Mouse (Mus musculus) myocyte (in vitro differentiated cells): ENCODE measurements around the gene Htr6. TPM values are rescaled to one million over a fixed set of nuclear protein-coding genes. Genes with fewer than 3 reads are reported as not detected.

Experiments used
- H3K27me3 ChIP-seq: one replicate; pipeline ENCODE4 v1.6.1; 2011; ENCODE audit not compliant: control insufficient read depth, insufficient read depth, insufficient read length
- H3K36me3 ChIP-seq: one replicate; pipeline ENCODE4 v1.6.1; 2011; ENCODE audit not compliant: control insufficient read depth, insufficient read depth
- H3K4me2 ChIP-seq: one replicate; pipeline ENCODE4 v1.6.1; 2011; ENCODE audit warnings: low read depth, control low read depth
- H3K4me3 ChIP-seq: one replicate; pipeline ENCODE4 v1.5.1; 2011; ENCODE audit warnings: mild to moderate bottlenecking, control low read depth, moderate library complexity
- H3K79me2 ChIP-seq: one replicate; pipeline ENCODE4 v1.6.1; 2011; ENCODE audit not compliant: control insufficient read depth, insufficient read depth
- H3ac ChIP-seq: one replicate; pipeline ENCODE4 v1.6.1; 2011; ENCODE audit not compliant: control insufficient read depth, insufficient read length
- CEBPB ChIP-seq: IDR thresholded peaks from 2 replicates; pipeline ENCODE4 v1.6.1; 2011; ENCODE audit warnings: mild to moderate bottlenecking, moderate library complexity; ENCODE audit not compliant: poor library complexity, insufficient read depth, severe bottlenecking
- E2F4 ChIP-seq: IDR thresholded peaks from one replicate; pipeline ENCODE4 v1.6.1; 2011; ENCODE audit warnings: mild to moderate bottlenecking, control low read depth, moderate library complexity; ENCODE audit not compliant: insufficient read depth
- MAX ChIP-seq: IDR thresholded peaks from one replicate; pipeline ENCODE4 v1.6.1; 2011; ENCODE audit warnings: low read depth, mild to moderate bottlenecking, control low read depth
- MYOD1 ChIP-seq, 3 experiments: IDR thresholded peaks; one replicate each; pipeline ENCODE4 v1.6.1; 2011; ENCODE audit warnings: control low read depth in 2 of 3, low read depth in 2 of 3, mild to moderate bottlenecking in 2 of 3, moderate library complexity in 1 of 3; ENCODE audit not compliant: insufficient read length in 2 of 3, control insufficient read depth in 1 of 3
- MYOG ChIP-seq, 3 experiments: IDR thresholded peaks; one replicate each; pipeline ENCODE4 v1.6.1; 2011; ENCODE audit warnings: control low read depth in 2 of 3, low read depth in 2 of 3, mild to moderate bottlenecking in 2 of 3; ENCODE audit not compliant: insufficient read length in 2 of 3, control insufficient read depth in 1 of 3, insufficient read depth in 1 of 3
- POLR2A ChIP-seq: IDR thresholded peaks from one replicate; pipeline ENCODE4 v1.6.1; 2011; ENCODE audit warnings: low read depth, mild to moderate bottlenecking, control low read depth, moderate library complexity; ENCODE audit not compliant: insufficient read length
- POLR2AphosphoS2 ChIP-seq: IDR thresholded peaks from one replicate; pipeline ENCODE4 v1.6.1; 2011; ENCODE audit warnings: low read depth, control low read depth; ENCODE audit not compliant: insufficient read length
- REST ChIP-seq: IDR thresholded peaks from one replicate; pipeline ENCODE4 v1.6.1; 2011; ENCODE audit warnings: mild to moderate bottlenecking, control low read depth, moderate library complexity; ENCODE audit not compliant: insufficient read depth, insufficient read length
- SRF ChIP-seq: IDR thresholded peaks from one replicate; pipeline ENCODE4 v1.6.1; 2011; ENCODE audit warnings: low read depth; ENCODE audit not compliant: control insufficient read depth, insufficient read length
- TCF12 ChIP-seq: IDR thresholded peaks from one replicate; pipeline ENCODE4 v1.6.1; 2011; ENCODE audit warnings: mild to moderate bottlenecking, control low read depth; ENCODE audit not compliant: poor library complexity, insufficient read depth, severe bottlenecking
- TCF3 ChIP-seq: IDR thresholded peaks from one replicate; pipeline ENCODE4 v1.6.1; 2011; ENCODE audit warnings: low read depth, control low read depth; ENCODE audit not compliant: insufficient read length
- USF1 ChIP-seq: IDR thresholded peaks from one replicate; pipeline ENCODE4 v1.6.1; 2011; ENCODE audit warnings: low read depth, mild to moderate bottlenecking, control low read depth, moderate library complexity
- polyA plus RNA-seq: library from polyadenylated mRNA; unstranded; fragments of >200 nt; fragmentation: generic; extraction: Trizol; gene quantifications from one replicate; pipeline ENCODE4 v1.2.1, GENCODE M21; 2012; ENCODE audit warnings: missing spikeins

Htr6 gene
- polyA plus RNA-seq, 1 experiment = 0.08 TPM

GRCm38 (mm10) chr4:139082790-139083564 lies 7.6 kb upstream of the Htr6 start:
- no peak overlapping the region for H3ac ChIP-seq
- no peak overlapping the region for H3K4me3 ChIP-seq
- no peaks in the 10 kb centered on the region for H3K36me3 ChIP-seq
- H3K79me2 ChIP-seq = no peaks in the 10 kb centered on the region
- H3K4me2 ChIP-seq = no peak overlapping the region
- H3K27me3 ChIP-seq = no peaks in the 10 kb centered on the region
- TF ChIP-seq E2F4 = no peak
- TF ChIP-seq MYOD1 (IDR thresholded peaks at IDR 0.05; ENCODE audit: control insufficient read depth in 1 of 3, insufficient read length in 2 of 3, low read depth in 2 of 3) = no peak
- TF ChIP-seq TCF12 = no peak
- no peak for TF ChIP-seq MYOG (IDR thresholded peaks at IDR 0.05; ENCODE audit: control insufficient read depth in 1 of 3, insufficient read depth in 1 of 3, insufficient read length in 2 of 3, low read depth in 2 of 3)
- no peak for TF ChIP-seq SRF
- TF ChIP-seq USF1 = no peak
- TF ChIP-seq CEBPB = no peak
- no peak for TF ChIP-seq TCF3
- TF ChIP-seq POLR2A = no peak
- TF ChIP-seq MAX = no peak
- TF ChIP-seq REST = no peak
- TF ChIP-seq POLR2AphosphoS2 = no peak

GRCm38 (mm10) chr4:139081270-139081931 lies 6.0 kb upstream of the Htr6 start:
- H3K4me2 ChIP-seq = no peak overlapping the region
- no peak overlapping the region for H3K4me3 ChIP-seq
- TF ChIP-seq MYOD1 (IDR thresholded peaks at IDR 0.05; ENCODE audit: control insufficient read depth in 1 of 3, insufficient read length in 2 of 3, low read depth in 2 of 3) = no peak
- no peaks in the 10 kb centered on the region for H3K79me2 ChIP-seq
- no peak overlapping the region for H3ac ChIP-seq
- H3K27me3 ChIP-seq = no peaks in the 10 kb centered on the region
- no peaks in the 10 kb centered on the region for H3K36me3 ChIP-seq

GRCm38 (mm10) chr4:139080259-139080658 lies 4.9 kb upstream of the Htr6 start:
- H3K27me3 ChIP-seq = peaks cover 10% of the 10 kb centered on the region
- H3K36me3 ChIP-seq = no peaks in the 10 kb centered on the region

GRCm38 (mm10) chr4:139079439-139079838 lies 4.1 kb upstream of the Htr6 start:
- no peak for TF ChIP-seq REST
- TF ChIP-seq CEBPB = no peak
- TF ChIP-seq POLR2A = no peak
- TF ChIP-seq SRF = no peak
- TF ChIP-seq E2F4 = no peak
- peak; percentile 91 to 99 (median 98) for TF ChIP-seq MYOD1 (IDR thresholded peaks at IDR 0.05; ENCODE audit: control insufficient read depth in 1 of 3, insufficient read length in 2 of 3, low read depth in 2 of 3)
- TF ChIP-seq MYOG (IDR thresholded peaks at IDR 0.05; ENCODE audit: control insufficient read depth in 1 of 3, insufficient read depth in 1 of 3, insufficient read length in 2 of 3, low read depth in 2 of 3) = peak; percentile 74 to 90 (median 75)
- peak; percentile 70 for TF ChIP-seq TCF12
- TF ChIP-seq USF1 = no peak
- TF ChIP-seq MAX = no peak
- no peak for TF ChIP-seq POLR2AphosphoS2
- TF ChIP-seq TCF3 = peak; percentile 81
- Histone ChIP-seq H3K36me3 (no peaks in the 10 kb centered on the region), H3ac (no peak overlapping the region), H3K4me3 (no peak overlapping the region), H3K27me3 (peaks cover 18% of the 10 kb centered on the region), H3K79me2 (no peaks in the 10 kb centered on the region), H3K4me2 (no peak overlapping the region)

More at GRCm38 (mm10) chr4:139080259-139080658, 4.9 kb upstream of the Htr6 start:
- H3K79me2 ChIP-seq = no peaks in the 10 kb centered on the region
- H3ac ChIP-seq = no peak overlapping the region
- no peak overlapping the region for H3K4me3 ChIP-seq
- no peak overlapping the region for H3K4me2 ChIP-seq
- TF ChIP-seq POLR2A = no peak
- TF ChIP-seq E2F4 = no peak
- TF ChIP-seq REST = no peak
- no peak for TF ChIP-seq MYOD1 (IDR thresholded peaks at IDR 0.05; ENCODE audit: control insufficient read depth in 1 of 3, insufficient read length in 2 of 3, low read depth in 2 of 3)
- TF ChIP-seq SRF = no peak
- no peak for TF ChIP-seq USF1
- TF ChIP-seq TCF3 = no peak

GRCm38 (mm10) chr4:139078726-139079125 lies 3.4 kb upstream of the Htr6 start:
- Histone ChIP-seq H3K79me2 (no peaks in the 10 kb centered on the region), H3ac (no peak overlapping the region), H3K36me3 (no peaks in the 10 kb centered on the region), H3K4me3 (no peak overlapping the region), H3K27me3 (peaks cover 25% of the 10 kb centered on the region), H3K4me2 (no peak overlapping the region)
- TF ChIP-seq CEBPB = no peak
- TF ChIP-seq POLR2A = no peak
- no peak for TF ChIP-seq REST
- no peak for TF ChIP-seq TCF3
